15 mouse cellular contexts compared by ENCODE assay signal in genomic region chr10:25061402-25062055, GRCm38 (mm10).
DNase-seq lines count a peak whose midpoint lies in the region; ATAC-seq lines count a peak whose summit lies in the region.
"Had no signal": no experiment of that assay in that cellular context is flagged by ENCODE, and none has a peak within 500 bp of the region (broad histone marks: within the 10 kb centered on the region; RNA-seq: fewer than 3 reads in every experiment).

No protein-coding gene starts in this region.

- H3K9me3 ChIP-seq in heart, embryonic 13.5 days: 0 out of 2 replicates have a peak, but pooled peaks cover 3% of the 10 kb centered on the region
- no peaks in the 10 kb centered on the region for H3K9me3 ChIP-seq in neural tube, embryonic 15.5 days (replicated peaks)
- H3K9me3 ChIP-seq: liver, embryonic 15.5 days; midbrain, embryonic 13.5 days; stomach, embryonic 15.5 days had no signal

- H3K4me1 ChIP-seq in heart, embryonic 13.5 days: peaks cover 17% of the 10 kb centered on the region
- H3K4me1 ChIP-seq in neural tube, embryonic 15.5 days: no peaks in the 10 kb centered on the region
- H3K4me1 ChIP-seq: liver, embryonic 15.5 days; midbrain, embryonic 13.5 days; stomach, embryonic 15.5 days had no signal

- peak overlapping the region; percentile 64 for H3K27ac ChIP-seq in heart, embryonic 13.5 days (replicated peaks)
- H3K27ac ChIP-seq in neural tube, embryonic 15.5 days (replicated peaks): no peak overlapping the region
- H3K27ac ChIP-seq: liver, embryonic 15.5 days; midbrain, embryonic 13.5 days; stomach, embryonic 15.5 days had no signal

- no peak; the same call in 1 of the 2 replicates for ATAC-seq in heart, embryonic 13.5 days (ENCODE audit: extremely low read depth, insufficient number of reproducible peaks, low FRiP score, low TSS enrichment)
- no peak for ATAC-seq in neural tube, embryonic 15.5 days (ENCODE audit: low FRiP score)
- ATAC-seq: midbrain, embryonic 13.5 days had no signal

- WGBS in heart, embryonic 13.5 days: 11% methylated on average over 13 of the region's 13 CpGs
- 29% methylated on average over 13 of the region's 13 CpGs for WGBS in neural tube, embryonic 15.5 days

- intact Hi-C loops in heart, postnatal 36 days (cut with DNase I): no loop called here
- intact Hi-C loops in heart, postnatal 10 days (cut with DNase I): no loop called here

- no peak overlapping the region for H3K9ac ChIP-seq in heart, embryonic 13.5 days
- H3K9ac ChIP-seq in neural tube, embryonic 15.5 days (replicated peaks): no peak overlapping the region
- H3K9ac ChIP-seq: liver, embryonic 15.5 days; midbrain, embryonic 13.5 days; stomach, embryonic 15.5 days had no signal

- H3K4me3 ChIP-seq in heart, embryonic 13.5 days: no peak overlapping the region
- H3K4me3 ChIP-seq in neural tube, embryonic 15.5 days (replicated peaks): no peak overlapping the region
- H3K4me3 ChIP-seq: liver, embryonic 15.5 days; midbrain, embryonic 13.5 days; stomach, embryonic 15.5 days had no signal

- no peaks in the 10 kb centered on the region for H3K36me3 ChIP-seq in heart, embryonic 13.5 days
- H3K36me3 ChIP-seq in neural tube, embryonic 15.5 days: no peaks in the 10 kb centered on the region
- H3K36me3 ChIP-seq: liver, embryonic 15.5 days; midbrain, embryonic 13.5 days; stomach, embryonic 15.5 days had no signal

- no peaks in the 10 kb centered on the region for H3K27me3 ChIP-seq in heart, embryonic 13.5 days (replicated peaks)
- H3K27me3 ChIP-seq in neural tube, embryonic 15.5 days (replicated peaks): no peaks in the 10 kb centered on the region
- H3K27me3 ChIP-seq: liver, embryonic 15.5 days; midbrain, embryonic 13.5 days; stomach, embryonic 15.5 days had no signal

- DNase-seq in heart, postnatal 36 days: no peak
- DNase-seq in neural tube, embryonic 10.5 days (ENCODE audit: extremely low spot score, low spot score): peak; percentile 35
- DNase-seq in heart, postnatal 10 days: peak; percentile 16 to 20
- DNase-seq in retina, embryonic 14.5 days (ENCODE audit: low spot score): peak; percentile 51
- DNase-seq in spleen, adult 12 weeks (ENCODE audit: low spot score): no peak
- no peak for DNase-seq in right cerebral cortex, postnatal 10 days (ENCODE audit: low spot score in 2 of 2)
- DNase-seq: B cell, adult 2 months; cerebellum, postnatal 10 days; kidney, adult 18-20 months; right cerebral cortex, postnatal 4 days had no signal

- peak overlapping the region; percentile 6 for H3K4me2 ChIP-seq in heart, embryonic 13.5 days
- no peak overlapping the region for H3K4me2 ChIP-seq in neural tube, embryonic 15.5 days
- H3K4me2 ChIP-seq: liver, embryonic 15.5 days; midbrain, embryonic 13.5 days; stomach, embryonic 15.5 days had no signal

Comparison
In these comparisons a context has a peak if more than half of its experiments do, and no peak if none do; other contexts are left out.
1. DNase-seq: peak in neural tube, embryonic 10.5 days (single experiment), heart, postnatal 10 days (2 of 2) and retina, embryonic 14.5 days (single experiment); none in heart, postnatal 36 days (0 of 2), spleen, adult 12 weeks (single experiment) and right cerebral cortex, postnatal 10 days (0 of 2).